In genomic region chr2:48138051-48138611, GRCm38 (mm10) we compare ENCODE assay signal across 31 mouse cellular contexts.
DNase-seq lines count a peak whose midpoint lies in the region; ATAC-seq and TF ChIP-seq lines count a peak whose summit lies in the region.
"Had no signal": no experiment of that assay in that cellular context is flagged by ENCODE, and none has a peak within 500 bp of the region (broad histone marks: within the 10 kb centered on the region; RNA-seq: fewer than 3 reads in every experiment).

No protein-coding gene starts in this region.

- ATAC-seq in limb, embryonic 13.5 days (ENCODE audit: low FRiP score, low read depth), result peak; percentile 40; the same call in 1 of the 2 replicates
- ATAC-seq: forebrain, postnatal 0 days; hindbrain, embryonic 16.5 days; midbrain, embryonic 15.5 days had no signal

- WGBS in limb, embryonic 13.5 days, result 85% methylated on average over 2 of the region's 2 CpGs
- WGBS in limb, embryonic 10.5 days, result 91% methylated on average over 2 of the region's 2 CpGs

- DNase-seq in embryo, embryonic 11 days, result peak; percentile 8
- no peak for DNase-seq in embryo, embryonic 9.5 days (ENCODE audit: extremely low spot score)
- DNase-seq in limb, embryonic 10.5 days (ENCODE audit: low spot score), result no peak
- no peak for DNase-seq in urinary bladder, postnatal 4 days (ENCODE audit: low spot score in 2 of 2)
- DNase-seq in heart, adult 11 months, result no peak
- DNase-seq: adrenal gland, postnatal 14 days; cerebellum, adult 11 months; cerebellum, adult 9-10 months; cerebellum, postnatal 36 days; forebrain, postnatal 0 days; gastrocnemius, postnatal 25 days; heart, adult 2 months; heart, postnatal 10 days; kidney, adult 18-20 months; kidney, postnatal 25 days; liver, embryonic 13.5 days; lung, adult 2 months; lung, postnatal 10 days had no signal

- H3ac ChIP-seq in myocyte (ENCODE audit: control insufficient read depth, insufficient read length), result no peak overlapping the region

- no peak overlapping the region for H3K4me3 ChIP-seq in limb, embryonic 13.5 days
- H3K4me3 ChIP-seq in limb, embryonic 10.5 days, result no peak overlapping the region
- H3K4me3 ChIP-seq in myocyte, result no peak overlapping the region
- H3K4me3 ChIP-seq: embryonic facial prominence, embryonic 12.5 days; erythroblast, embryonic 14.5 days; forebrain, embryonic 12.5 days; heart, adult 2 months; heart, embryonic 13.5 days; kidney, embryonic 15.5 days; left cerebral cortex, adult 2 months; limb, embryonic 15.5 days; liver, embryonic 13.5 days; midbrain, embryonic 15.5 days; neural tube, embryonic 12.5 days had no signal

- no peaks in the 10 kb centered on the region for H3K27me3 ChIP-seq in limb, embryonic 13.5 days
- no peaks in the 10 kb centered on the region for H3K27me3 ChIP-seq in limb, embryonic 10.5 days (ENCODE audit: low read depth, poor library complexity, severe bottlenecking)
- no peaks in the 10 kb centered on the region for H3K27me3 ChIP-seq in myocyte (ENCODE audit: control insufficient read depth, insufficient read depth, insufficient read length)
- H3K27me3 ChIP-seq: embryonic facial prominence, embryonic 12.5 days; forebrain, embryonic 12.5 days; heart, embryonic 13.5 days; kidney, embryonic 15.5 days; limb, embryonic 15.5 days; liver, embryonic 13.5 days; midbrain, embryonic 15.5 days; neural tube, embryonic 12.5 days had no signal

- H3K9ac ChIP-seq in limb, embryonic 13.5 days, result no peak overlapping the region
- H3K9ac ChIP-seq: embryonic facial prominence, embryonic 12.5 days; forebrain, embryonic 12.5 days; forebrain, postnatal 0 days; heart, embryonic 13.5 days; kidney, embryonic 15.5 days; limb, embryonic 15.5 days; liver, embryonic 13.5 days; midbrain, embryonic 15.5 days; neural tube, embryonic 12.5 days had no signal

- no peaks in the 10 kb centered on the region for H3K36me3 ChIP-seq in limb, embryonic 13.5 days
- no peaks in the 10 kb centered on the region for H3K36me3 ChIP-seq in limb, embryonic 10.5 days
- H3K36me3 ChIP-seq in myocyte (ENCODE audit: control insufficient read depth, insufficient read depth), result no peaks in the 10 kb centered on the region
- H3K36me3 ChIP-seq: embryonic facial prominence, embryonic 12.5 days; forebrain, embryonic 12.5 days; heart, embryonic 13.5 days; kidney, embryonic 15.5 days; limb, embryonic 15.5 days; liver, embryonic 13.5 days; midbrain, embryonic 15.5 days; neural tube, embryonic 12.5 days had no signal

- no peak overlapping the region for H3K4me2 ChIP-seq in limb, embryonic 13.5 days (replicated peaks)
- no peak overlapping the region for H3K4me2 ChIP-seq in myocyte (ENCODE audit: low read depth)
- H3K4me2 ChIP-seq: embryonic facial prominence, embryonic 12.5 days; forebrain, embryonic 12.5 days; heart, embryonic 13.5 days; kidney, embryonic 15.5 days; limb, embryonic 15.5 days; liver, embryonic 13.5 days; midbrain, embryonic 15.5 days; neural tube, embryonic 12.5 days had no signal

- H3K27ac ChIP-seq in limb, embryonic 13.5 days, result no peak overlapping the region
- no peak overlapping the region for H3K27ac ChIP-seq in limb, embryonic 10.5 days
- H3K27ac ChIP-seq: embryonic facial prominence, embryonic 12.5 days; forebrain, embryonic 12.5 days; heart, adult 2 months; heart, embryonic 13.5 days; kidney, embryonic 15.5 days; left cerebral cortex, adult 2 months; limb, embryonic 15.5 days; liver, embryonic 13.5 days; macrophage; midbrain, embryonic 15.5 days; neural tube, embryonic 12.5 days had no signal

- no peaks in the 10 kb centered on the region for H3K79me2 ChIP-seq in myocyte (ENCODE audit: control insufficient read depth, insufficient read depth)

- TF ChIP-seq POLR2A in myocyte (IDR thresholded peaks at IDR 0.05; ENCODE audit: insufficient read length, low read depth), result no peak

- no peaks in the 10 kb centered on the region for H3K4me1 ChIP-seq in limb, embryonic 13.5 days
- no peaks in the 10 kb centered on the region for H3K4me1 ChIP-seq in limb, embryonic 10.5 days
- H3K4me1 ChIP-seq: embryonic facial prominence, embryonic 12.5 days; forebrain, embryonic 12.5 days; kidney, embryonic 15.5 days; limb, embryonic 15.5 days; liver, embryonic 13.5 days; midbrain, embryonic 15.5 days; neural tube, embryonic 12.5 days had no signal

- no peaks in the 10 kb centered on the region for H3K9me3 ChIP-seq in limb, embryonic 13.5 days
- H3K9me3 ChIP-seq in limb, embryonic 10.5 days (replicated peaks), result no peaks in the 10 kb centered on the region
- H3K9me3 ChIP-seq: embryonic facial prominence, embryonic 12.5 days; forebrain, embryonic 12.5 days; heart, embryonic 13.5 days; kidney, embryonic 15.5 days; limb, embryonic 15.5 days; liver, embryonic 13.5 days; midbrain, embryonic 15.5 days; neural tube, embryonic 12.5 days had no signal

TF ChIP-seq in myocyte, 11 proteins besides CTCF, POLR2A, EP300 and RAD21:
- TF ChIP-seq SRF (IDR thresholded peaks at IDR 0.05; ENCODE audit: control insufficient read depth, insufficient read length, low read depth) (no peak), MYOG (IDR thresholded peaks at IDR 0.05; ENCODE audit: control insufficient read depth in 1 of 3, insufficient read depth in 1 of 3, insufficient read length in 2 of 3, low read depth in 2 of 3) (peak in 1 of 3 experiments; percentile 34), MYOD1 (IDR thresholded peaks at IDR 0.05; ENCODE audit: control insufficient read depth in 1 of 3, insufficient read length in 2 of 3, low read depth in 2 of 3) (peak; percentile 35 to 73 (median 47)), POLR2AphosphoS2 (IDR thresholded peaks at IDR 0.05; ENCODE audit: insufficient read length, low read depth) (no peak)
